Mouse (Mus musculus) mature B cell (primary cell): ENCODE results near the gene Fndc10.
"Not testable (repeated sequence)": the region's sequence is repeated elsewhere in the genome, so short reads cannot be mapped to it uniquely, and the experiment has no call there.

Experiments
- in situ Hi-C: fragments of 300-500 bp; cut with MboI; formaldehyde crosslinking; loops from 2 replicates; pipeline ENCODE4 v1.14.3; 2019

Fndc10 gene

GRCm38 (mm10) chr4:155694111-155694481, at the start of gene Fndc10:
Fndc10 (plus strand) TSS chr4:155694342.
- in situ Hi-C loops, result no loop called here

- in situ Hi-C loops, result not testable (repeated sequence)
These were observed 48.8 kb upstream of the Fndc10 start, which contains the start of gene Gm10563 for GRCm38 (mm10) chr4:155645308-155645707. Gm10563 (minus strand) TSS chr4:155645408.

GRCm38 (mm10) chr4:155645721-155646120, 48.4 kb upstream of the Fndc10 start:
- in situ Hi-C loops, result no loop called here

- in situ Hi-C loops, result no loop called here
These were observed 44.8 kb upstream of the Fndc10 start for GRCm38 (mm10) chr4:155649355-155649754.

- in situ Hi-C loops, result no loop called here
These were observed 42.4 kb upstream of the Fndc10 start for GRCm38 (mm10) chr4:155651553-155652269.

GRCm38 (mm10) chr4:155652283-155653085, 41.7 kb upstream of the Fndc10 start:
- in situ Hi-C loops, result no loop called here

- in situ Hi-C loops, result no loop called here
These were observed 41.1 kb upstream of the Fndc10 start, which contains the start of gene Mmp23 for GRCm38 (mm10) chr4:155653086-155653450. Mmp23 (minus strand) TSS chr4:155653384.

- in situ Hi-C loops, result no loop called here
These were observed 40.5 kb upstream of the Fndc10 start for GRCm38 (mm10) chr4:155653451-155654182.

GRCm38 (mm10) chr4:155654183-155654455, 40.0 kb upstream of the Fndc10 start:
- in situ Hi-C loops, result no loop called here

- in situ Hi-C loops, result no loop called here
These were observed 39.5 kb upstream of the Fndc10 start for GRCm38 (mm10) chr4:155654456-155655298.

- in situ Hi-C loops, result no loop called here
These were observed 37.9 kb upstream of the Fndc10 start for GRCm38 (mm10) chr4:155656214-155656751.

GRCm38 (mm10) chr4:155658961-155659360, 35.2 kb upstream of the Fndc10 start:
- in situ Hi-C loops, result no loop called here

- in situ Hi-C loops, result no loop called here
These were observed 33.5 kb upstream of the Fndc10 start for GRCm38 (mm10) chr4:155660641-155661040.

GRCm38 (mm10) chr4:155666903-155667302, 27.2 kb upstream of the Fndc10 start:
- in situ Hi-C loops, result no loop called here

- in situ Hi-C loops, result no loop called here
These were observed 25.2 kb upstream of the Fndc10 start, which contains the start of gene Mib2 for GRCm38 (mm10) chr4:155668689-155669597. Mib2 (minus strand) TSS chr4:155669198.

- in situ Hi-C loops, result no loop called here
These were observed 24.5 kb upstream of the Fndc10 start for GRCm38 (mm10) chr4:155669598-155670075.

- in situ Hi-C loops, result not testable (repeated sequence)
These were observed 23.9 kb upstream of the Fndc10 start for GRCm38 (mm10) chr4:155670236-155670635.

GRCm38 (mm10) chr4:155672082-155672481, 22.1 kb upstream of the Fndc10 start:
- in situ Hi-C loops, result no loop called here

GRCm38 (mm10) chr4:155675991-155676390, 18.2 kb upstream of the Fndc10 start:
- in situ Hi-C loops, result no loop called here

- in situ Hi-C loops, result not testable (repeated sequence)
These were observed 10.4 kb upstream of the Fndc10 start for GRCm38 (mm10) chr4:155683670-155684277.
